Mouse (Mus musculus) erythroblast, embryonic 14.5 days (primary cell): ENCODE measurements at regions not wholly inside any gene's neighbourhood (a gene's known extent, or its start where the extent isn't known, plus 50 kb on each side); places are given as distances from the start of the nearest gene placed in this dataset.

Source experiments
- GATA1 ChIP-seq: IDR thresholded peaks from 2 replicates; pipeline ENCODE4 v1.6.1; 2012; ENCODE audit warnings: low read length, inconsistent platforms, mixed read lengths
- TAL1 ChIP-seq: IDR thresholded peaks from 3 replicates; pipeline ENCODE4 v1.6.1; 2012; ENCODE audit warnings: low read length, inconsistent platforms, mixed read lengths

GRCm38 (mm10) chr12:107658821-107659220 is 170.4 kb downstream of the 3110018I06Rik start:
- TF ChIP-seq GATA1 (no peak), TAL1 (no peak)
